Mouse (Mus musculus): ENCODE results near the gene H2afy2. TPM values are rescaled to one million over a fixed set of nuclear protein-coding genes. Genes with fewer than 3 reads are reported as not detected.

The H2afy2 gene
- polyA plus RNA-seq, 1 experiment from 2014 or later: 87.2 TPM

DNA sequence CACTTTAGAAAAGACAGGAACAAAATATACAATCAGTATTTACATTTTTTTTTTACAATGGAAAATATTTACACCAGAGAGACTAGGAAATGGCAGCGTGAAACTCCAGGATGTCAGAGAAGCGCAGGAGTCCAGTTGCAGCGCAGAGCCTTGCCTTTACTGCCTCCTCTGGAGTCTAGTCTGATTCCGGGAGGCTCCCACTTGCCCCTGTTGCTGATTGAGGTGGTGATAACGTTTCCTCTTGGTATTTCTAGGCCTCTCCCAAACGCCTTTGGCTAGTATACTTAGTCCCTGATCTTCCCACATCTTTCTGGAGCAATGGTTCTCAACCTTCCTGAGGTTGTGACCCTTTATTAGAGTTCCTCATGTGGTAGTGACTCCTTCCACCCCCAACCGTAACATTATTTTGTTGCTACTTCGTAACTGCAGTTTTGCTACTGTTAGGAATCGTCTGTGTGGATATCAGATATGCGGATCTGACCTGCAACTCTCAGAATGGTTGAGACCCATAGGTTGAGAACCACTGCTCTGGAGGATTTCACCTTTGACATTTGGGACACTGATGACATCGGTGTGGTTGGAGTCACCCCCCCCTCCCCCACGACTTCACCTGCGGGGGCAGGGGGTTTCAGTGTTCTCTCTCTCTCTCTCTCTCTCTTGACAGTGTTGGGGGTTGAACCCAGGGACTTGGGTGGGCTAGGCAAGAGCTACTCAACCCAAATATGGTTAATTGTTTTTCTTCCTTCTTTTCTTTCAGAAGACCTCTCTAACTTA lies 42.2 kb upstream of the H2afy2 start:
- Histone ChIP-seq H3K9ac (ENCODE audit: low read depth, low read length) (no peak overlapping the region), H3K27me3 (replicated peaks; ENCODE audit: control insufficient read depth, insufficient read depth, low read length) (no peaks in the 10 kb centered on the region), H3K27ac (replicated peaks; ENCODE audit: low read depth, low read length) (peak overlapping the region; percentile 71), H3K4me3 (ENCODE audit: low read depth, low read length) (no peak overlapping the region), H3K36me3 (ENCODE audit: control insufficient read depth, insufficient read depth, low read length) (no peaks in the 10 kb centered on the region), H3K4me2 (ENCODE audit: low read depth, low read length) (no peak overlapping the region), H3K9me3 (ENCODE audit: control insufficient read depth, low read length) (no peaks in the 10 kb centered on the region), H3K4me1 (ENCODE audit: control insufficient read depth, insufficient read depth, low read length) (peaks cover 59% of the 10 kb centered on the region)
- ATAC-seq (ENCODE audit: low read depth): no peak
- WGBS: 24% methylated on average over 13 of the region's 13 CpGs
- DNase-seq (ENCODE audit: low spot score): peak; percentile 43

GRCm38 (mm10) chr10:61825536-61825935 lies 41.6 kb upstream of the H2afy2 start:
- H3K4me3 ChIP-seq (ENCODE audit: low read depth, low read length): no peak overlapping the region
- peak; percentile 84 for DNase-seq (ENCODE audit: low spot score)
- no peaks in the 10 kb centered on the region for H3K9me3 ChIP-seq (ENCODE audit: control insufficient read depth, low read length)
- H3K4me1 ChIP-seq (ENCODE audit: control insufficient read depth, insufficient read depth, low read length): peaks cover 54% of the 10 kb centered on the region
- 20% methylated on average over 5 of the region's 5 CpGs for WGBS
- no peaks in the 10 kb centered on the region for H3K36me3 ChIP-seq (ENCODE audit: control insufficient read depth, insufficient read depth, low read length)
- H3K4me2 ChIP-seq (ENCODE audit: low read depth, low read length): no peak overlapping the region
- peak; percentile 62; the same call in 1 of the 2 replicates for ATAC-seq (ENCODE audit: low read depth)
- H3K27ac ChIP-seq (replicated peaks; ENCODE audit: low read depth, low read length): peak overlapping the region; percentile 71; the same call in 1 of the 2 replicates
- no peaks in the 10 kb centered on the region for H3K27me3 ChIP-seq (replicated peaks; ENCODE audit: control insufficient read depth, insufficient read depth, low read length)
- H3K9ac ChIP-seq (ENCODE audit: low read depth, low read length): no peak overlapping the region

DNA sequence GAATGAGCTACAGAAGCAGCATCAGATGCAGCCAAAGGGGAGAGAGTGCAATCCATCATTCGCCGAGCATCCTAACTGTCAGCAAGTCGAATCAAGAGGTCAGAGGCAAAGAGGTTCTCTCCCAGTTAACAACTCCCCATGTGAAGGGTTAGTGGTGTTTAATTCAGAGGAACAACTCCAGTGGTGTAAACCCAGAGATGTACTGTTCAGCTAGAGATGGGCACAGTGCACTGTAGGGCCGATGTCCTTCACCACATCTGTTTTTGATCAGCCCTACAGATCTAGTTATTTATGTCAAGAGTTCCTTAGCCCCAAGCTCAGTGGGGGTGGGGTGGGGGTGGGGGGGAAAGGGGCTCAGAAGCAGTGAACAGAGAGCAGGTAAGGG lies 39.8 kb upstream of the H2afy2 start:
- H3K4me1 ChIP-seq (ENCODE audit: control insufficient read depth, insufficient read depth, low read length): peaks cover 53% of the 10 kb centered on the region
- WGBS: 18% methylated on average over 4 of the region's 4 CpGs
- no peak for ATAC-seq (ENCODE audit: low read depth)

DNA sequence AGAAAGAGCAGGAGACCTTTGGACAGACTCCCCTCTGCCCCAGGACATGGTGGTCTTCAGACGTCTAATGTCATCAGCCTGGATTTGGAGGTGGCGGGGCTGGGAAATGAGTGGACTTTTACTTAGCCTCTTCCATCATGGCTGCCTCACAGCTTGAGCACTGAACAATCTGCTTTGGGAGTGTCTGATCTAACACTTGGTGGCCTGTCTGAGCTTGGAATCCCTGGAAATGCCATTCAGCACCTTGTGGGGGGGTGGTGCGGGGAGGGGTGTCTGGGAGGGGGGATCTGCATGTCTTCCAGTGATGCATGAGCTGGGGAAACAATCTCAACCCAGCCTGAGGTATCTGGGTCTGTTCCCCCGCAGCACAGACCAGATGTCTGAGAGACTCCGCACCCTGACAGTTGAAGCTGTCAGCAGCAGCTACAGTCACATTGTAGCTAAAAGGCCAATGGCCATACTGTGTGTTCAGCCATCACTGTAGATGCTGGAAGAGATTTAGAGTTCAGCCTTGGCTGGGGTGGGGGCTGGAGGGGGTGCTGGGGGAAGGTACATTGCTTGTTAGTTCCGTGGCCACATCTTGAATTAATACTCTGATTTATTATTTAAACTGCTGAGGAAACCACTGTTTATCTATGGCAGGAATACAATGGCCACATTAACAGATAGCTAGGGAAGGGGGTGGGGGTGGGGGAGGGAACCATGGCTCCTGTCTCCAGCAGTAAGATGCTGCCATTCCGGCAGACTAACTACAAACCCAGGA lies 39.2 kb upstream of the H2afy2 start:
- no peaks in the 10 kb centered on the region for H3K36me3 ChIP-seq (ENCODE audit: control insufficient read depth, insufficient read depth, low read length)
- no peaks in the 10 kb centered on the region for H3K27me3 ChIP-seq (replicated peaks; ENCODE audit: control insufficient read depth, insufficient read depth, low read length)
- H3K27ac ChIP-seq (replicated peaks; ENCODE audit: low read depth, low read length): peak overlapping the region; percentile 52; the same call in 1 of the 2 replicates
- no peak overlapping the region for H3K4me2 ChIP-seq (ENCODE audit: low read depth, low read length)
- H3K9ac ChIP-seq (ENCODE audit: low read depth, low read length): no peak overlapping the region
- no peaks in the 10 kb centered on the region for H3K9me3 ChIP-seq (ENCODE audit: control insufficient read depth, low read length)
- WGBS: 35% methylated on average over 7 of the region's 7 CpGs
- H3K4me1 ChIP-seq (ENCODE audit: control insufficient read depth, insufficient read depth, low read length): peaks cover 53% of the 10 kb centered on the region
- DNase-seq (ENCODE audit: low spot score): no peak
- no peak overlapping the region for H3K4me3 ChIP-seq (ENCODE audit: low read depth, low read length)
- ATAC-seq (ENCODE audit: low read depth): 0 out of 2 replicates have a peak, but pooled peaks have one; percentile 16

More for the DNA sequence above, 39.8 kb upstream of the H2afy2 start:
- peak; percentile 26 for DNase-seq (ENCODE audit: low spot score)
- Histone ChIP-seq H3K9me3 (ENCODE audit: control insufficient read depth, low read length) (no peaks in the 10 kb centered on the region), H3K4me2 (ENCODE audit: low read depth, low read length) (no peak overlapping the region), H3K4me3 (ENCODE audit: low read depth, low read length) (no peak overlapping the region), H3K9ac (ENCODE audit: low read depth, low read length) (no peak overlapping the region), H3K36me3 (ENCODE audit: control insufficient read depth, insufficient read depth, low read length) (no peaks in the 10 kb centered on the region), H3K27me3 (replicated peaks; ENCODE audit: control insufficient read depth, insufficient read depth, low read length) (no peaks in the 10 kb centered on the region), H3K27ac (replicated peaks; ENCODE audit: low read depth, low read length) (peak overlapping the region; percentile 52; the same call in 1 of the 2 replicates)

- no peak overlapping the region for H3K4me3 ChIP-seq (ENCODE audit: low read depth, low read length)
- no peak overlapping the region for H3K27ac ChIP-seq (replicated peaks; ENCODE audit: low read depth, low read length)
- DNase-seq (ENCODE audit: low spot score) (no peak), ATAC-seq (ENCODE audit: low read depth) (no peak)
- H3K27me3 ChIP-seq (replicated peaks; ENCODE audit: control insufficient read depth, insufficient read depth, low read length): no peaks in the 10 kb centered on the region
- no peak overlapping the region for H3K4me2 ChIP-seq (ENCODE audit: low read depth, low read length)
- peaks cover 22% of the 10 kb centered on the region for H3K4me1 ChIP-seq (ENCODE audit: control insufficient read depth, insufficient read depth, low read length)
- no peak overlapping the region for H3K9ac ChIP-seq (ENCODE audit: low read depth, low read length)
- H3K36me3 ChIP-seq (ENCODE audit: control insufficient read depth, insufficient read depth, low read length): no peaks in the 10 kb centered on the region
- WGBS: 60% methylated on average over 9 of the region's 9 CpGs
- H3K9me3 ChIP-seq (ENCODE audit: control insufficient read depth, low read length): no peaks in the 10 kb centered on the region
Observed at GRCm38 (mm10) chr10:61820050-61820449, 36.1 kb upstream of the H2afy2 start.

- peak; percentile 55; the same call in 1 of the 2 replicates for ATAC-seq (ENCODE audit: low read depth)
- no peak overlapping the region for H3K4me2 ChIP-seq (ENCODE audit: low read depth, low read length)
- no peaks in the 10 kb centered on the region for H3K27me3 ChIP-seq (replicated peaks; ENCODE audit: control insufficient read depth, insufficient read depth, low read length)
- 19% methylated on average over 5 of the region's 5 CpGs for WGBS
- peaks cover 10% of the 10 kb centered on the region for H3K4me1 ChIP-seq (ENCODE audit: control insufficient read depth, insufficient read depth, low read length)
- no peaks in the 10 kb centered on the region for H3K36me3 ChIP-seq (ENCODE audit: control insufficient read depth, insufficient read depth, low read length)
- H3K9me3 ChIP-seq (ENCODE audit: control insufficient read depth, low read length): no peaks in the 10 kb centered on the region
- H3K9ac ChIP-seq (ENCODE audit: low read depth, low read length): no peak overlapping the region
- DNase-seq (ENCODE audit: low spot score): peak; percentile 92
- no peak overlapping the region for H3K4me3 ChIP-seq (ENCODE audit: low read depth, low read length)
- H3K27ac ChIP-seq (replicated peaks; ENCODE audit: low read depth, low read length): peak overlapping the region; percentile 84
Observed at GRCm38 (mm10) chr10:61811987-61812386, 28.0 kb upstream of the H2afy2 start.

- Histone ChIP-seq H3K4me1 (ENCODE audit: control insufficient read depth, insufficient read depth, low read length) (no peaks in the 10 kb centered on the region), H3K27ac (replicated peaks; ENCODE audit: low read depth, low read length) (no peak overlapping the region), H3K27me3 (replicated peaks; ENCODE audit: control insufficient read depth, insufficient read depth, low read length) (no peaks in the 10 kb centered on the region), H3K4me3 (ENCODE audit: low read depth, low read length) (no peak overlapping the region), H3K9me3 (ENCODE audit: control insufficient read depth, low read length) (0 out of 2 replicates have a peak, but pooled peaks cover 7% of the 10 kb centered on the region), H3K36me3 (ENCODE audit: control insufficient read depth, insufficient read depth, low read length) (no peaks in the 10 kb centered on the region), H3K9ac (ENCODE audit: low read depth, low read length) (no peak overlapping the region), H3K4me2 (ENCODE audit: low read depth, low read length) (no peak overlapping the region)
- ATAC-seq (ENCODE audit: low read depth) (no peak), DNase-seq (ENCODE audit: low spot score) (no peak)
- WGBS: 72% methylated on average over 15 of the region's 15 CpGs
Observed at GRCm38 (mm10) chr10:61798133-61798576, 14.2 kb upstream of the H2afy2 start.

GRCm38 (mm10) chr10:61795458-61795857 lies 11.5 kb upstream of the H2afy2 start:
- Histone ChIP-seq H3K9me3 (ENCODE audit: control insufficient read depth, low read length) (0 out of 2 replicates have a peak, but pooled peaks cover 3% of the 10 kb centered on the region), H3K9ac (ENCODE audit: low read depth, low read length) (no peak overlapping the region), H3K27ac (replicated peaks; ENCODE audit: low read depth, low read length) (no peak overlapping the region), H3K4me1 (ENCODE audit: control insufficient read depth, insufficient read depth, low read length) (no peaks in the 10 kb centered on the region), H3K27me3 (replicated peaks; ENCODE audit: control insufficient read depth, insufficient read depth, low read length) (no peaks in the 10 kb centered on the region), H3K4me2 (ENCODE audit: low read depth, low read length) (no peak overlapping the region), H3K36me3 (ENCODE audit: control insufficient read depth, insufficient read depth, low read length) (no peaks in the 10 kb centered on the region), H3K4me3 (ENCODE audit: low read depth, low read length) (no peak overlapping the region)
- WGBS: 48% methylated on average over 8 of the region's 8 CpGs
- ATAC-seq (ENCODE audit: low read depth): no peak
- peak; percentile 29 for DNase-seq (ENCODE audit: low spot score)
